Mouse (Mus musculus) E14TG2a.4 (cell line): ENCODE data around the gene Polr1a.

ENCODE experiments used
- CTCF ChIP-seq: conservative IDR thresholded peaks from 2 replicates; pipeline ENCODE4 v1.5.1; 2014; ENCODE audit warnings: low read length
- POU5F1 ChIP-seq: IDR thresholded peaks from 2 replicates; pipeline ENCODE4 v1.6.1; 2014; ENCODE audit warnings: low read length, borderline replicate concordance

GRCm38 (mm10) chr6:71991933-71992325 is 83.1 kb downstream of the Polr1a start:
- TF ChIP-seq CTCF = no peak
- no peak for TF ChIP-seq POU5F1
